Mouse (Mus musculus) C2C12 (cell line): Measurements from ENCODE around the gene Eya4.

Source experiments
- CEBPB ChIP-seq: IDR thresholded peaks from one replicate; pipeline ENCODE4 v1.6.1; 2011; ENCODE audit warnings: low read depth, mild to moderate bottlenecking, control low read depth, moderate library complexity
- USF1 ChIP-seq: IDR thresholded peaks from one replicate; pipeline ENCODE4 v1.6.1; 2011; ENCODE audit warnings: low read depth, mild to moderate bottlenecking, control low read depth, moderate library complexity

- TF ChIP-seq CEBPB (no peak), USF1 (no peak)
Observed at GRCm38 (mm10) chr10:23252180-23252579, 98.4 kb downstream of the Eya4 start.
